Mouse (Mus musculus) embryo, embryonic 11 days (tissue): Measurements from ENCODE around the gene Hecw2.
A peak's percentile ranks its signal among the peaks of the same experiment; 100 is the strongest.

Experiments used
- DNase-seq: peaks from one replicate; pipeline ENCODE4 v3.0.0-alpha.2; 2015

Gene Hecw2

DNA sequence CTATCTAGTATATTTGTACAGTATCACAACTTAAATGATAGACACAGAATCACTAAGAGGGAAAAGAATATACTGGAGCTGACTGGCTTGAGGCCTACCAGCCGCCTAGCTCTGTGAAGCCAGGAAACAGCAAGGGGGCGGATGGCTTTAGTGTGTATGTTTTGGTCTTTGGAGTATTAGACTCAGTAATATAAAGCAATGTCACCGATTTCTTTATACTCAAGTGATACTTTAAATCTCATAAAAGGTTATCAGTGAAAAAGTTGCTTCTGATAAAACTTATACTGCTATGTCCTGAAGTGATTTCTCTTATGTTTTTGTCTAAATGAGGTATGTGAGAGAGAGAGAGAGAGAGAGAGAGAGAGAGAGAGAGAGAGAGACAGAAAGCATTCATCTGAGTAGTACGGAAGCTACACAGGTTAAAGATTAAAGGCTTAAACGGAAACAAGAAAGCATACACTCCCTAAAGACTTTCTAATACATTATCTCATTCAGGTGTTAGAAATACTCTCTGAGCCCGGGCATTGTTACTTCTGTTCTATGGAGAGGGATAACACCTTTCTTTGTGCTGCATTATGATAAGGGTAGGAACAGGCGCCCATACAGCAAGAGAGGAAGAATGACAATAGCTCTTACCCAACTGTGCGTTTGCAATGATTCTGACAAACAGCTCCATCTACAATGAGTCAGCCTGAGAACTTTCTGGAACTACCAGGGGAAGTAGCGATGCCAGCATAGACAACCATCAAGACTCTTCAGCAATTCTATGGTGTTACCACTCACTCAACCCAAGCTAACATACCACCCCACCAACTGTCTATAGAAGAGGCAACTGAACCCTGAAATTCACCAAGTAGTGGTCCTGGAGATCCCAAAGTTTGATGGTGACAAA is 370.3 kb downstream of the Hecw2 start:
- no peak for DNase-seq

DNA sequence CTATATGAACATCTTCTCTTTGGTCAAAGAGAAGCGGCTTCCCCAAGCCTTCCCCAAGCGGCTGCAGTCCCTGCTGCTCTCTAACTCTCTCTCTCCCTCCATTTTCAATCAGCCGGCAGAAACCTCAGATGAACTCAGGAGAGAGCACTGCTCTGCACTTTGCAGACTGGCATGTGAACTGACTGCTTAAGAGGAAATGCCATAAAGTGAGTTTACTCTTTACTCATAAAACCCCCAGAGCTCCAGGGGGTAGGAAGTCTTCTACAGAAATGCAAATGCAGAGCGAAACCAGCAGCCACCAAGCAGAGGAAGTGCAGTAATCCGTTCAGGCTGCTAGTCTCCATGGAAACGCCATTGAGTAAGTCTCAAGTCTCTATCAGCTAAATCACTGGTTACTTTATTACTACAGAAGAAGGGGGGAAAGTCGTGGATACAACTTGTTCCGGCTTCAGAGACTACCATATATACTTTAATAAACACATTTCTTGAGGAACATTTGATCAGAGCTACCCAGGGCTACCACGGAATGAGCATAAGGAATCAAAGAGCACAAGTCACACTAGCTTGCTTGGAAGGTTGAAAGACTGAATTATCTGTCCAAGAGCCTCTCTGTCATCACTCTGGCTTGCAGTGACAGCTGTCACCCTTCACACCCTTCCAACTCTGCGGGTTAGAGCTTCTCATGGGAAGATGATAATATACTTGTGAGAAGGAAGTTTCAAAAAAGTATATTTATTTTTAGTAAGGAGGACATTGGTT is 371.1 kb downstream of the Hecw2 start:
- peak; percentile 84 for DNase-seq

DNA sequence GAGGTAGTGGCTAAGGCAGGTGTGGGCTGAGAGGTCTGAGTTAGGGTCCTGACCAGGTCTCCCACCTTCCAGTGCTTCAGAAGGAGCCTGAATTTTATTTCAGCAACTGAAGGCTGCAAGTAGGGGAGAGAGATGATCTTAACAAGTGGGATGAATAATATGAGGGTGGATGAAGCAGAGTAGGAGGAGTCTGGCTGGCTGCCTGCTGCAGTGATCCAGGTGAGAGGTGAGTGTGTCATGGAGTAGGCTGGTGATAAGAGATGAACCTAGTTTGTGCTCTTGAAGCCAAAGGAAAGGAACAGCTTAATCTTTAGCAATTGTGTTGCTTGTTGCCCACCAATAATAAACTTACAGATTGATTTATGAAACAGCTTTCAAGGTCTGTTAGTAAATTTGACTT is 373.0 kb downstream of the Hecw2 start:
- no peak for DNase-seq

DNA sequence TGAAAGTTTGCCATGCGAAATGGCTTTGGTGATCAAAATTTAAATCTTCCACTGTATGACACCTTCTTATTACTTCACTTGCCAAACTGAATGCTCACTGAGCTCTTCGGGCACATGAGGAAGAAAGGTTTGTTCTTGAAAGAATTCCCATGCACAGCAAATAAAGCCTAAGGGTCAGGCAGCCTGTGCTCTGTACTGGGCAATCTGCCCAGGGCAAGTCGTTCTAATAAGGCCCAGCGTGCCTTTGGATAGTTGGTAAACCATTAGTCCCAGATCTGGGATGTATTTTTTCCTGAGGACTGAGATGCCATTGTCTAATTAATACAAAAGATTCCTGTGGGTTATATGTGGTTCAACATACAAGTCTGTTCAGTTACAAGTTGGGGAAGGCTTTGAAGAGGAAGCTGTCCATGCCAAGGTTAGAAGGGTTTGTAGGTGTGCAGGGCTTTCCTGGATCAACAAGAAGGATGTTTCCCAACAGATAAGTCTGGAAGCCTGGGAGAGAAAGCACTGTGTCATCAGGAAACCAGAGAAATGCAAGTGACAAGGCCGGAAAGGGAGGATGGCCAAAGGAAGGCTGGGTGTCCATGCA is 374.8 kb downstream of the Hecw2 start:
- DNase-seq: no peak

DNA sequence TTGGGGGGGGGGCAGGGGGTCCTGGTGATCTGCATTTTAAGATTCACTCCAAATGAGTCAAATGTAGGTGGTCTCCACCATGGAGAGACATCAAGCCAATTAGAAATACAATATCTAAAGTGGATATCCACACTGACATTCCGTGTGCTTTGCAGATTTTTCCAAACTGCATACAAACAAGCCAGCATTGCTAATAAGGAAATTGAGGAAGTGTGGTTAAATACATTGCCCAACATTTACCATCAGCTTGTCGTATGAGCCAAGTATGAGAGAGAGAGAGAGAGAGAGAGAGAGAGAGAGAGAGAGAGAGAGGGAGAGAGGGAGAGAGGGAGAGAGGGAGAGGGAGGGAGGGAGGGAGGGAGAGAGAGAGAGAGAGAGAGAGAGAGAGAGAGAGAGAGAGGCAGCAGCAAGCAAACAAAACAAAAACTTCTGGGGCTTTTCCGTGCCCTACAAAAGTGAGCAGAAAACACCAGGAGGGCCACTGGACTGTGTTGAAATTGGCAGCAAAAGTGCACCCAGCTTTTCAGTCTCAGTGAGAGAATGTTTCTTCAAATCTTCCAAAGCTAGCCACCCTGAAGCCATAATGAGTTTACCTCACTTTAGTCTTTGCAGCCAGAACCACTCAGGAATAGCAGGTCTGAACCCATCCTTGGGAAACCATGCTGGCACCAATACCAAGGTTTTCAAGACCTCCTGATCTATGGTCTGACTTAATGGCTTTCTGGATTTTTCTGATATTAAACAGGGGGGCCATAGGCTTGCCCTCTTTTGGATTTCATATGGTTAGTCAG is 376.7 kb downstream of the Hecw2 start:
- DNase-seq: no peak

DNA sequence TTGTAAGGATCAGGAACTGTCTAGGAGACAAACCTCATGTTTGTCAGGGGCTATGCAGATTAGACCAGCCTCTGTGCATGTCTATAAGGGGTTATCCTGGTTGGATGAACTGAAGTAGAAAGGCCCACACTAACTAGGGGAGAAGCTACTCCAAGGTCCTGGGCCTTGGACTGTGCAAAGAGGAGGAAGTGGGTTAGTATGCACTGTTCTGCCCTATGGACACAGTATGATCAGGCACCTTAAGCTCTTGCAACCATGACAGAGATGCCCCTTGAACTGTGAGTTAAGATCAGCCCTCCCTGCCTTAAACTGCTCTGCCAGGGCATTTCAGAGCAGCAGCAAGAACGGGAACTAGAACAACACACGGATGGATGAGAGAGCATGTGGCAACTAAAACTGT is 378.6 kb downstream of the Hecw2 start:
- no peak for DNase-seq

DNA sequence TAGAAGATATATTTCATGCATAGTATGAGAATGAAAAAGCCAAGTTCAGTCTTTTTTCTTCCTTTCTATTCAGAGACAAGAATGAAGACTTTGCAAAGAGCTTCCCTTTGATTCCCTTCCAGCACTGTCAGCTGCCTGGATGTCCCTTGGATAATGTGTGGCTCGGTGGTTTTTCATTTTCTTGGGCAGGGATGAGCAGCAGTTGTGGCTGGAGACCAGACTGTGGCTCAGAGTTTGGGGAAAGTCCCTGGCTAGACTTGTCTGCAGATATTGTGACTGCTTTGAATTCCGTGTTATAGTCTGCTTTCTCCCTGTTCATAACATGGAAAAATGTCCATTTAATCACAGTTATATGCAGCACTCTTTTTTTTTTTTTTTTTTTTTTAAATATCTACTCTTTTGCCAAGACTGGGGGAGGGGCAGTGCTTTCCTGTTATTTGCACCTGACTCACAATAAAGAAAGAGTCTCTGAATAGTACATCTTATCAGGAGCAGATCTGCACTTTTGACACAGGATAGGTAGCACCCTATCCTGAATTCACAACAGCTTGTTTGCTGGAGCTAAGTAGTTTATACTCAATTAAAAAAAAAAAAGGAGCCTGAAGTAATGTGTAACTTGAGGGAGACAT is 380.8 kb downstream of the Hecw2 start:
- no peak for DNase-seq

DNA sequence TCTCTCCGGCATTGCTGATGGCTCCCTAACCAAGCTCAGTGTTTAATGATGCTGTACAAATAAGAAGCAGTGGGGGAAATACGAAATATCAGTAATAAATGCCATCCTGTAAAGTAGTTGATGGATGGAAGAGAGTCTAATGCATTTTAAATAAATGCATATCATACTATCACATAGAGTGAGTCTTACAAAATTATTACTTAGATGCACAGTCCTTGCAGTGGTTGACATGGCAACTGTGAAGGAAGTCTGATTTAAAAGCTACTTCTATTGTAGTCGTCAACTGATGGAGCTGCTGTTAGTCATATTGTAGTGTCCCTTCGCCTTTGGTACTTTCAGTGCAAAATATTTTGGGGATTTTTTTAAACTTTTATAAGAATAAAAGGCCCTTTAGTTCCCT is 383.0 kb downstream of the Hecw2 start:
- no peak for DNase-seq

DNA sequence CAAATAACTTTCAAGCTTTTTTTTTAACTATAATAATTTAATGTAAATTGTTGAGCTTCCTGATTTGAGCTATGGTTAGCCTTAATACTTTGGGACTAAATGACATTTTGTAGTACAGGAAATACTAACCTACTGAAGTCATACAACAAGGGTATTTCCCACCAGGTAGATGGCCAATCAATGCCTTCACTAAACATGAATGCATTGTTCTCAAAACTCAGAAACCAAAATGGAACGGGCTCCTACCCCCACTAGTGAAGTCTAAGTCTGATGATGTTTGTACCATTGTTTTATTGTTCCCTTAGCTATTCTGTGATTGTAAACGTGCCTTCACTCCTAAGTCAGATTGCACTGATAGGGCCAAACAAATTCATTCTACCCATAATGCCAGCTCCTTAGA is 386.7 kb downstream of the Hecw2 start:
- no peak for DNase-seq

DNA sequence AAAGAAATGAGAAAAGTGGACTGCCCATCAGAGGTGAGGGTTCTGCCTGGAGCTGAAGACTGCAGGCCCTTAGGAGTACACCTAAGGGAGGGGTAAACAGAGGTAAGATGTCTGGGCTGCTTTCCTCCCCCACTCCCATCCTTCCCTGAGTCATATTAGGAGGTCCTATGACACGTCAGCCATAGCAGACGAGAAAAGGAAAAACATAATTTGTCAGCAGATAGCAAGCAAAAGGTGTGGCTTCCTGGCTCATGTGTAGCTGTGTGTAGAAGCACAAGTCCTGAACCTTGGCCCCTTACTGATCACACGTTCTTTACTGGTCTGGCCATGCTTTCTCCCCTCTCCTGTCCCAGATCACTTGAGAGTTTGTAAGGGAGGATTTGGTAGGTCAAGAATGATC is 397.2 kb downstream of the Hecw2 start:
- DNase-seq: no peak

DNA sequence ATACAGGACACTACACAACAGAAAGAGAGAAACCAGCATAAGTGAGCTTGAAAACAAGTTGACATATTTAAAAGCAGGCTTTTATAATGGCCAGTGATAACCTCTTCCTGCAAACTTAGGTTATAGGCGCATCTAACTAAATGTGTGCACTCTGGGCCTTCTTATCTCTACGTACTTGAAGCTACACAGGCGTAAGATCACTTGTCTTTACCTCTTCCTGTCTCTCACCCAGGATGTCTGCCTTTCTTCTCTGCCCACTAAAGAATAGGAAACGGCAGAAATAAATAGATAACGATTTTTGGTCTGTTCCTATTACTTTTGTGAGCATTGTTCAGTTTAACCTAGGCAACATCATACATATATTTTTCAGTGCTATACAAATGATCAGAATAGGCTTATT is 397.9 kb downstream of the Hecw2 start:
- no peak for DNase-seq

DNA sequence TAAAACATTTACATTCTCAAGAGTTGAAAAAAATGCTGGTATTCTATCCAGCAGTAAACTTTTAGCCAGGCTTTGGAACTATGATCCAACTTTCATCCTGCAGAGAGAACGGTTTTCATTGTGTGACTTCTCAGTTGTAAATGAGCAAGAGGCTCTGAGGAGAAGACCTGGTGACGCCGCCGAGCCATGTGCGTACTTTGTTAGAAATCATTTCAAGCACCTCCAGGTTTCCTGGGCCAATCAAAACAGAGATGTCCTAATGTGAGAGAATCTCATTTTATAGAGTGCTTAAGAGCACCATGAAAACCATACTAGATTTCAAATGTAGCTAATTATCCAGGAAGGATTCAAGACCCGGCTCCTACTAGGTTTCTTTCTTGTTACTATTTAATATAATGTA is 398.7 kb downstream of the Hecw2 start:
- no peak for DNase-seq

DNA sequence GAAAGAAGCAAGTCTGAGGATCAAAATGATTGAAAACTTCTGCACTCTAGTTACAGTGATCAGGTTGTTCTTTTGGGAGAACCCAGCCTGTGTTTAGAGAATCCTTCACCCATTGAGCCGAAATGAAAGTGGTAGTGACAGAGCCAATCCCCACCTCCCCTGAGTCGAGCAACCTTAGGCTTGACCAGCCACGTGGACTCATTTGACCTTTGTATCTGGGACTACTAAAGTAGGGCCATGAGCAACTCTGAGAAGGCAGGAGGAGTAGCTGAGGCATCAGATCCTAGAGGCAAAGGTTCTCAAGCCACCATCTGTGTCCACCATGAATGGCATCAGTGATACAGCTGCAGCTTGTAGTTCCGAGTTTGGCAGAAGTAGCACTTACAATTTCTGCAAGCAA is 399.4 kb downstream of the Hecw2 start:
- no peak for DNase-seq

DNA sequence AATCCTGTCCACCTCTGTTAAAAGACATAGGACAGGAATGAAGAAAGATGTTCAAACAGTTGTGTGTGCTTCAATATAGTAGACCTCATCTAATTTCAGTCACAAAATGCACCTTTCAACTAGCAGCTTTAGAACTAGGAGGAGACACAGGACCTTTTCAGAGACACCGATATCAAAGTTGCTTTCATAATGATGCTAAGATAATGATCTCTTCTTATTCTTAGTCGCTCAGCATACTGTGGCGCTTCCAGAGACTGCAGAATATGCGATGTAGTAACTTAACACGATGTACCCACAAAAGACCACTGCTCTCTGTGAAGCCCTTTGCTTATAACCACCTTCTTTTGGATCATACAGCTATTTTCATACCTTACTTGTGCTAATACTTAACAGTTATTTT is 399.9 kb downstream of the Hecw2 start:
- DNase-seq: no peak

DNA sequence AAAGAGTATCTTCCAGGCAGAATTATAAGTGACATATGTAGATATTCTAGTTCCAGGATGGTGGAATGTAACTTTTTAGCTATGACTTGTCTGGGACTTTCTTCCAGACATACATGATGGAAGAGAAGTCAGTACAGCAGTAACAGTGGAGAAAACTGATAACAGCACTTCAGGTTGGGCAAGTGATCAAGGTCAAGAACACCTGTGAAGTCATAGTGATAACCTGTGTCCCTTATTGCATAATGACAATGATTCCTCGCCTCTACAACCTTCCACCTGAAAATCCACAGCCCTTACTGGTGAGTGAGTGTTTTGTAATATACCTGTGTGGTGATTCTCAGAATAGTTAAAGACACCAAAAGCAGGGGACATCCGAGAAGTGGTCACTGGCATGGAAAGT is 400.7 kb downstream of the Hecw2 start:
- no peak for DNase-seq

DNA sequence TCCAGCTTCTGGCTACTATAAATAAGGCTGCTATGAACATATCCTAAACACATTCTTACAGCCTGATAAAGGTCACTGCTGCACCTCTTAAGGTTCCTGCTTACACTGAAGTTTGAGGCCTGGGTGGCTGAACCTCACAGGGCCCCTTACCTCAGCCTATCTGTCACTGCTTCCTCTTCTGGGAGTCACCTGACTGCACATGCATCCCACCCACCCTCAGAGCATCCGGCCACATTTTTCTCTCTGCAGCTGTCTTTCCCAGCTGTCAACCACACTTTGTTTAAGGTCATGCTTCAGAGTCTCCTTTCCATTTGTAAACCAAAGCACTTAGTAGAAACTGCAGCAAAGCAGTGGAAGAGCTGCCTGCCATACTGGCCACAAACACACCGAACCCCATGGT is 403.6 kb downstream of the Hecw2 start:
- no peak for DNase-seq

DNA sequence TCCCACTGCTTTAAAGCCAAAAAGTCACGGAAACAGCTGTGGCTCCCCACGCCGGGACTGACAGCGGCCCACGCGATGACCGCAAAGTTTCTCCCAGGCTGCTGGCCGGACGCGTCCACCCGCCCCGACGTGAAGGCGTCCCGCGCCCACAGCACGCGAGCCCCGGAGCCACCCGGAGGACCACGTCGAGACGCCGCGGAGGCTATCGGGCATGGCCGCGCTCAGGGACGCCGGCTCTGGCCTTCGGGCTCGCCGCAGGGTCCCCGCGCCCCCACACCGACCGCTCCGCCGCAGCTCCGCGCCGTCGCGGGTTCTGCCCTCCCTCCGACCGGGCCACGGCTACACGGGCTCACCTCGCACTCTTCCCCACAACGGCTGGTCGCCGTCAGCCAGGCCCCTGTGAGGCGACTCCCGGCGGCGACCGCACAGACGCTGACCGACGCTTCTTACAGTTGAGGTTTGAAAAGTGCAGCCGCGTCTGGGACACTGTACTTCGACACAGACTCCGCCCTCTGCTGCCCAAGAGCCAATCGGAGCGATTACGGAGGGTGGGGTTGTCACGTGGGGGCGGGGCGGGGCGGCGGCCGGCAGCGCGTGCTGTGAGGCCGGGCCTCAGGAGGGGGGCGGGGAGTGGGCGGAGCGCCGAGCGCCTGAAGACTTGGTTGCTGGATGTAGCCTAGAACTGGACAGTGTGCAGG is 410.1 kb downstream of the Hecw2 start, which contains the start of gene Stk17b:
Gene Stk17b (minus strand): TSS at position 504 of the 698 bp plus-strand sequence.
- DNase-seq: peak; percentile 96

DNA sequence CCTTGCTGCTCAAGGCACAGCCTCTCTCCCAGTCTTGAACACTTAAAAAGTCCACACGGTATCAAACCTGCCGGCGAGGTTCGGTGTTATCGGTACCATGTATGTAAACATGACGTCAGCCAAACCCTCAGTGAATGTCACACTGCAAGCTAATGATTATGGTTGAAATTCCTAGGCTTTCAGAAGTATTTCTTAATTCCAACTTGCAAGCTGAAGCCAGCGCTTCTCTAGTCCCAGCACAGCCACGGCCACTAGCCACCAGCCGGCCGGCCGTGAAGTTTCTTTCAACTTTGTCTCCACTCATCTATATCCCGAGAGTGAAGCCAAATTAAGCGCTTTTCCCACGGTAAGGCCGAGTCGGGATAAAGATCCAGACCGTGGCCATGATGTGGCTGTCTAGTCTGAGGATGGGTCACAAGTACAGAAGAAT is 410.7 kb downstream of the Hecw2 start:
- DNase-seq: peak; percentile 52

DNA sequence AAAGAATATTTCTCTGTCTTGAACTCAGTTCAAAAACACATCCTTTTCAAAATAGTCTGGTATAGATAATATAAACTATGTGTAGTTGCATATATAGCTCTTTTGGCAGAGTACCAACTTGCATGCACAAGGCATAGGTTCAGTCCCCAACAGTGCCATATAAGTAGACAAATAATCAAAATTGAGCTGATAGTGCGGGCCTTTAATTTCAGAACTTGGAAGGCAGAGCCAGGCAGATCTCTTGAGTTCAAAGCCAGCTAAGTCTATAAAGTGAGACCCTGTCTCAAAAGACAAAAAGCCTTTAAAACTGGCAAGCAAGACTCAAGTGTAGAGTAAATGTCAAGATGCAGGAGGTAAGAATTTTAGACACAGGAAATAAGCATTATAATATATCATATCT is 412.0 kb downstream of the Hecw2 start:
- DNase-seq: no peak

DNA sequence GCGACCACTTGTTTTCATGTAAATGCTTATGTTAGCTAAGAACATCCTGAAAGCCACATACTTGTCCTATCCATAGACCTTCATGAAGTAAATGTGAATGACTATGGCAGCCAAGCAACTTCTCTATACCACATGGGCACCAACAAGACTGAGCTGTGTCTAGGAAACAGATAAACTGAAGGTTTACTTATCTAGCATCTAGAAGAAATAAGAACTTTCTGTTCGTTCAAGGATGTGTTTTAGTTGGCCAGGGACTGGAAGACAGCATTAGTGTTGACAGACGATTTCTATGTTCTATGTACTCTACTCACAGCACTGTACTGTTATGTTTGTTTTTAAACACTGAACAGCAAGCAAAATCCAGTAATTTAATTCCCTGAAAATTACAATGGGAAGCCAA is 412.9 kb downstream of the Hecw2 start:
- no peak for DNase-seq

DNA sequence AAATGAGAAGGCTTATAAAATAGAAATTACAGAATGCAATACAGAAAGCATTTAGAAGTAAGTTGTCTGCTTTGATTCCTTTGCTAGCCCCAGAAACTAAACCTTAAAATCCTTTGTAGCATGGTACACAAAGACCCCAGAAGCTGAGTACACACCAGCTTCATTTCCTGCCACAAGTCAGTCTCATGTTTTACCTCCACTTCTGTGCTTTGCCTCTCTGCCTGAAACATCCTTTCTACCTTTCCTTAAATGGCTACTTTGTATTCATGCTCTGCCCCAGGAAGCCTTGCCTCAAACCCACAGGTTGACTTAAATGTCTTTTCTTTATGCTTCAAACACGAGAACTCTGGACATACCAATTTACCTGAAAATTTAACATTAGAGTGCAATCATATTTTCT is 413.7 kb downstream of the Hecw2 start:
- DNase-seq: no peak
